Mouse (Mus musculus): ENCODE results near the gene Mb21d2.

Mb21d2 gene

GRCm38 (mm10) chr16:28809089-28809488 lies 120.4 kb downstream of the Mb21d2 start:
- no peak for DNase-seq (ENCODE audit: extremely low read depth, insufficient read length, low spot score)

GRCm38 (mm10) chr16:28793115-28793514 lies 136.4 kb downstream of the Mb21d2 start:
- no peak for DNase-seq (ENCODE audit: extremely low read depth, insufficient read length, low spot score)

All from 3134 (cell line).